Mouse (Mus musculus): ENCODE measurements around the gene Hoxc12. TPM values are rescaled to one million over a fixed set of nuclear protein-coding genes. Genes with fewer than 3 reads are reported as not detected.
A peak's percentile ranks its signal among the peaks of the same experiment; 100 is the strongest.

The Hoxc12 gene
- polyA plus RNA-seq, 1 experiment from 2014 or later: not detected

DNA sequence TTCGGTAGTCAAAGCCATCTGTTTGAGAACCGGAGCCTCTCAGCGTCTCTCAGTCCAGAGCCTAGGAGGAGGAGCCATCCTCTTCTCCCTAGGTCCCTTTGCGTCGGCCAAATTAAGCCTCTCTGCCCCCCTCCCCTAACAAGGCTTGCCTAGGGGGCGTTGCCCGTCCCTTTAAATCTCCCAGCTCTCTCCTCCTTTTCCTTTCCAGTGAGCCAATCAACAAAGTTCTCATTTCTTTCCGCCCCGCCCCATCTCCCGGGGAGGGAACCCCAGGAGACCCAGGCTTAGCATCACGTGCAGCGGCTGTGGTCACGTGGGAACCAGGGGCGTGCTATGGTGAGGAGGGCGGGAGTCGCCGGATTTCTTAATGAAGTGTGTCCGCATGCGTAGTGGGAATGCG is 15.9 kb upstream of the Hoxc12 start:
- Histone ChIP-seq H3K9ac (no peak overlapping the region), H3K4me3 (peak overlapping the region; percentile 36), H3K9me3 (no peaks in the 10 kb centered on the region), H3K27ac (replicated peaks) (no peak overlapping the region), H3K4me1 (peaks cover 10% of the 10 kb centered on the region), H3K4me2 (peak overlapping the region; percentile 60), H3K36me3 (no peaks in the 10 kb centered on the region), H3K27me3 (replicated peaks) (peaks cover 99% of the 10 kb centered on the region)
- under 1% methylated on average over 20 of the region's 20 CpGs for WGBS
- no peak for ATAC-seq (ENCODE audit: extremely low read depth, insufficient number of reproducible peaks, low FRiP score, low TSS enrichment)

GRCm38 (mm10) chr15:102921053-102922011 is 15.2 kb upstream of the Hoxc12 start, which contains the start of gene Hoxc13:
Gene Hoxc13 (plus strand): TSS chr15:102921103.
- H3K4me1 ChIP-seq: peaks cover 10% of the 10 kb centered on the region
- peak within 1 kb of the TSS; percentile 36 for H3K4me3 ChIP-seq
- H3K9ac ChIP-seq: no peak within 1 kb of the TSS
- no peak for ATAC-seq (ENCODE audit: extremely low read depth, insufficient number of reproducible peaks, low FRiP score, low TSS enrichment)
- no peaks in the 10 kb centered on the region for H3K36me3 ChIP-seq
- no peaks in the 10 kb centered on the region for H3K9me3 ChIP-seq
- H3K4me2 ChIP-seq: peak within 1 kb of the TSS; percentile 60
- WGBS: 1% methylated on average over 83 of the region's 88 CpGs
- peaks cover 99% of the 10 kb centered on the region for H3K27me3 ChIP-seq (replicated peaks)
- no peak within 1 kb of the TSS for H3K27ac ChIP-seq (replicated peaks)

- Histone ChIP-seq H3K27ac (replicated peaks) (no peak overlapping the region), H3K4me2 (0 out of 2 replicates have a peak overlapping the region, but pooled peaks have one; percentile 17), H3K27me3 (replicated peaks) (peaks cover 99% of the 10 kb centered on the region), H3K4me3 (peak overlapping the region; percentile 36), H3K36me3 (no peaks in the 10 kb centered on the region), H3K9ac (no peak overlapping the region), H3K4me1 (peaks cover 10% of the 10 kb centered on the region), H3K9me3 (no peaks in the 10 kb centered on the region)
- WGBS: under 1% methylated on average over 24 of the region's 24 CpGs
- ATAC-seq (ENCODE audit: extremely low read depth, insufficient number of reproducible peaks, low FRiP score, low TSS enrichment): no peak
These were observed 14.6 kb upstream of the Hoxc12 start for GRCm38 (mm10) chr15:102922012-102922362.

DNA sequence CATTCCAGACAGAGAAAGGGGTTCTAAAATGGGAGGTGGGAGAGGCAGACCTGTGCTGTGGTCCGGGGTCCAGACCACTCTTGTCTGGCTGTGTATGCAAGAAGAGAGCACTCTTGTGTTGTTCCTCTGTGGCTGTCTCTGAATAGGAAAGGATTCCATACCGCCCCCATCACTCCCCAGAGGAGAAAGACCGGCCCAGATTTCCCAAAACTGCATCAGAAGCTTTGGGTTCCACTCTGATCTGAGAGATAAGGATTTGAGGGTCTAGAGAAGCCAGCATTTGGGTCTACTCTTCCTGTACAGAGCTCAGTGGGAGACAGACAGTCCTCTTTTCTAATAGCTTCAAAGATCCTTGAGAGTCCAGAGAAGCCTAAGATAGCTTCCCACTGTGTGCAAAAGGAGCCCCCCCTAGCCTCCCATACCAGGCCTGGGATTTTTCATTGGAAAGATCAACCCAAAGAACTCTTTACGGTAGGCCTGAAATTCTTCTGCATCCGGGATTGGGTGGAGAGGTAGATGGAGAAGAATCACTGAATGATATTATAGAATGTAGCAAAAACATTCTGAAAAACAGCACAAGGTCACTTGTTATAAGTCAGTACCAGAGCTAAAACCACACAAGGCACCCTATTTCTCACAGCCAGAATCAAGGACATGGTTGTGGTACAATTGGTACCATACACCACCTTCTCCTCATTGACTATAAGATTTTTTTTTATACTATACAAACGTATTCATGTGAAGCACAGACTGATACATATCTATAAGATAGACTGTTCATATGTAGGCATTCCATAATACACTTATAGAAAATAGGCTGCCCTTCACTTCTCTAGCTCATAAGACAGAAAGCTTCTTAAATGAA is 13.7 kb upstream of the Hoxc12 start:
- 15% methylated on average over 6 of the region's 6 CpGs for WGBS
- ATAC-seq (ENCODE audit: extremely low read depth, insufficient number of reproducible peaks, low FRiP score, low TSS enrichment): no peak

GRCm38 (mm10) chr15:102927032-102927645 is 9.4 kb upstream of the Hoxc12 start:
- Histone ChIP-seq H3K4me1 (no peaks in the 10 kb centered on the region), H3K36me3 (no peaks in the 10 kb centered on the region), H3K27ac (replicated peaks) (no peak overlapping the region), H3K4me3 (no peak overlapping the region), H3K9me3 (no peaks in the 10 kb centered on the region), H3K4me2 (no peak overlapping the region), H3K9ac (no peak overlapping the region), H3K27me3 (replicated peaks) (peaks cover 99% of the 10 kb centered on the region)
- WGBS: under 1% methylated on average over 40 of the region's 40 CpGs
- ATAC-seq (ENCODE audit: extremely low read depth, insufficient number of reproducible peaks, low FRiP score, low TSS enrichment): no peak

More for the DNA sequence above, 13.7 kb upstream of the Hoxc12 start:
- H3K36me3 ChIP-seq: no peaks in the 10 kb centered on the region
- H3K27ac ChIP-seq (replicated peaks): no peak overlapping the region
- H3K4me3 ChIP-seq: no peak overlapping the region
- H3K9me3 ChIP-seq: no peaks in the 10 kb centered on the region
- H3K4me1 ChIP-seq: peaks cover 10% of the 10 kb centered on the region
- H3K4me2 ChIP-seq: no peak overlapping the region
- H3K27me3 ChIP-seq (replicated peaks): peaks cover 99% of the 10 kb centered on the region
- H3K9ac ChIP-seq: no peak overlapping the region

- Histone ChIP-seq H3K4me3 (no peak overlapping the region), H3K9ac (no peak overlapping the region), H3K27me3 (replicated peaks) (peaks cover 100% of the 10 kb centered on the region), H3K36me3 (no peaks in the 10 kb centered on the region), H3K4me1 (peaks cover 6% of the 10 kb centered on the region; the same call in 1 of the 2 replicates), H3K27ac (replicated peaks) (no peak overlapping the region), H3K4me2 (no peak overlapping the region), H3K9me3 (no peaks in the 10 kb centered on the region)
- ATAC-seq (ENCODE audit: extremely low read depth, insufficient number of reproducible peaks, low FRiP score, low TSS enrichment): no peak
- under 1% methylated on average over 23 of the region's 23 CpGs for WGBS
These were observed 4.7 kb upstream of the Hoxc12 start for GRCm38 (mm10) chr15:102931706-102932358.

- no peak overlapping the region for H3K4me2 ChIP-seq
- 2% methylated on average over 12 of the region's 12 CpGs for WGBS
- ATAC-seq (ENCODE audit: extremely low read depth, insufficient number of reproducible peaks, low FRiP score, low TSS enrichment): no peak
These were observed 2.1 kb upstream of the Hoxc12 start for GRCm38 (mm10) chr15:102934438-102934837.

GRCm38 (mm10) chr15:102934897-102935296 is 1.7 kb upstream of the Hoxc12 start:
- H3K27me3 ChIP-seq (replicated peaks): peaks cover 100% of the 10 kb centered on the region
- peaks cover 7% of the 10 kb centered on the region; the same call in 1 of the 2 replicates for H3K4me1 ChIP-seq
- peak overlapping the region; percentile 38; the same call in 1 of the 2 replicates for H3K4me2 ChIP-seq
- no peaks in the 10 kb centered on the region for H3K36me3 ChIP-seq
- H3K4me3 ChIP-seq: peak overlapping the region; percentile 33
- H3K9ac ChIP-seq: no peak overlapping the region
- ATAC-seq (ENCODE audit: extremely low read depth, insufficient number of reproducible peaks, low FRiP score, low TSS enrichment): no peak
- under 1% methylated on average over 27 of the region's 27 CpGs for WGBS
- H3K27ac ChIP-seq (replicated peaks): no peak overlapping the region
- H3K9me3 ChIP-seq: no peaks in the 10 kb centered on the region

More at GRCm38 (mm10) chr15:102934438-102934837, 2.1 kb upstream of the Hoxc12 start:
- H3K9ac ChIP-seq: no peak overlapping the region
- H3K27me3 ChIP-seq (replicated peaks): peaks cover 100% of the 10 kb centered on the region
- H3K36me3 ChIP-seq: no peaks in the 10 kb centered on the region
- peaks cover 7% of the 10 kb centered on the region; the same call in 1 of the 2 replicates for H3K4me1 ChIP-seq
- no peak overlapping the region for H3K27ac ChIP-seq (replicated peaks)
- no peaks in the 10 kb centered on the region for H3K9me3 ChIP-seq
- H3K4me3 ChIP-seq: no peak overlapping the region

DNA sequence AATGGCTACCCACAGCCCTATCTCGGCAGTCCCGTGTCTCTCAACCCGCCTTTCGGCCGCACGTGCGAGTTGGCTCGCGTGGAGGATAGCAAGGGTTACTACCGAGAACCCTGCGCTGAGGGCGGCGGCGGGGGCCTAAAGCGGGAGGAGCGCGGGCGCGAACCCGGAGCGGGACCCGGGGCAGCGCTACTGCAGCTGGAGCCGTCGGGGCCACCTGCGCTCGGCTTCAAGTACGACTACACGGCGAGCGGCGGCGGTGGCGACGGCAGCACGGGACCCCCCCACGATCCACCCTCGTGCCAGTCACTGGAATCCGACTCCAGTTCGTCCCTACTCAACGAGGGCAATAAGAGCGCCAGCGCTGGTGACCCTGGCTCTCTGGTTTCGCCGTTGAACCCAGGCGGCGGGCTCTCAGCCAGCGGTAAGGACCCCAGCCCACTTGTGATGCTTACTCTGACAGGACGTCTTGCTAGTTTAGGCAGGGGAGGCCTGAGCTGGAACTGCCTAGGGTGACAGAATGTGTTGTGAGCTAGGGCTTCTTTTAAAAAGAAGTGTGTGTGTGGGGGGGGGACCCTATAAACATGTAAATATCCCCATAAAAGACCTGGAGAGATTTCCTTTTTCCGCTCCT is 594 bp downstream of the Hoxc12 start:
- no peak for ATAC-seq (ENCODE audit: extremely low read depth, insufficient number of reproducible peaks, low FRiP score, low TSS enrichment)
- no peak overlapping the region for H3K4me2 ChIP-seq

More for the DNA sequence above, 594 bp downstream of the Hoxc12 start:
- H3K9me3 ChIP-seq: no peaks in the 10 kb centered on the region
- WGBS: 2% methylated on average over 50 of the region's 50 CpGs
- peak overlapping the region; percentile 11; the same call in 1 of the 2 replicates for H3K4me3 ChIP-seq
- H3K36me3 ChIP-seq: no peaks in the 10 kb centered on the region
- no peak overlapping the region for H3K9ac ChIP-seq
- no peak overlapping the region for H3K27ac ChIP-seq (replicated peaks)
- H3K27me3 ChIP-seq (replicated peaks): peaks cover 100% of the 10 kb centered on the region
- H3K4me1 ChIP-seq: peaks cover 7% of the 10 kb centered on the region; the same call in 1 of the 2 replicates
